Mouse (Mus musculus) heart, embryonic 11.5 days (tissue): ENCODE results near the gene Shroom3. TPM values are rescaled to one million over a fixed set of nuclear protein-coding genes. Genes with fewer than 3 reads are reported as not detected.

Experiments
- ATAC-seq: fragments of 200-750 bp; cut with Nextera tagmentation; replicated peaks from 2 replicates; pipeline ENCODE4 v1.8.0; 2017; ENCODE audit warnings: moderate library complexity; ENCODE audit not compliant: insufficient number of reproducible peaks, low FRiP score, low TSS enrichment
- H3K27ac ChIP-seq: fragments of 300-500 bp; sonication (generic); 2 replicates; pipeline ENCODE4 v1.5.1; 2014; ENCODE audit warnings: mild to moderate bottlenecking, low read depth, low read length
- H3K27me3 ChIP-seq: fragments of 300-500 bp; sonication (generic); 2 replicates; pipeline ENCODE4 v1.6.1; 2014; ENCODE audit warnings: mild to moderate bottlenecking, low read length, mixed read lengths; ENCODE audit not compliant: control insufficient read depth, insufficient read depth
- H3K36me3 ChIP-seq: fragments of 300-500 bp; sonication (generic); 2 replicates; pipeline ENCODE4 v1.6.1; 2014; ENCODE audit warnings: mild to moderate bottlenecking, low read length, moderate library complexity, mixed read lengths; ENCODE audit not compliant: control insufficient read depth, insufficient read depth
- H3K4me1 ChIP-seq: fragments of 300-500 bp; sonication (generic); 2 replicates; pipeline ENCODE4 v1.6.1; 2014; ENCODE audit warnings: low read length; ENCODE audit not compliant: control insufficient read depth, insufficient read depth
- H3K4me2 ChIP-seq: fragments of 300-500 bp; sonication (generic); 2 replicates; pipeline ENCODE4 v1.6.1; 2014; ENCODE audit warnings: mild to moderate bottlenecking, moderate library complexity
- H3K4me3 ChIP-seq: fragments of 300-500 bp; sonication (generic); 2 replicates; pipeline ENCODE4 v1.5.1; 2014; ENCODE audit warnings: low read depth, low read length
- H3K9ac ChIP-seq: fragments of 300-500 bp; sonication (generic); 2 replicates; pipeline ENCODE4 v1.6.1; 2014; ENCODE audit warnings: mild to moderate bottlenecking, low read depth, low read length, moderate library complexity
- H3K9me3 ChIP-seq: fragments of 300-500 bp; sonication (generic); replicated peaks from 2 replicates; pipeline ENCODE4 v1.6.1; 2016; ENCODE audit warnings: low read length; ENCODE audit not compliant: control insufficient read depth
- WGBS: fragments of 180-500 bp; shearing (Covaris S2); extraction: QIAGEN DNeasy Blood & Tissue Kit; methylation state at CpG from one replicate; pipeline ENCODE4 v1.1.7; 2014; ENCODE audit not compliant: insufficient replicate concordance; 5-methylcytosine and 5-hydroxymethylcytosine counted together
- polyA plus RNA-seq: library from polyadenylated mRNA; unstranded; fragments of >200 nt; fragmentation: Nextera tagmentation; extraction: Ambion mirVana; gene quantifications from 2 replicates; pipeline ENCODE4 v1.2.1, GENCODE M21; 2014

The Shroom3 gene
- polyA plus RNA-seq, 1 experiment from 2014 or later = 14.9 TPM

GRCm38 (mm10) chr5:92954827-92955475 is 271.7 kb downstream of the Shroom3 start:
- no peak overlapping the region for H3K4me3 ChIP-seq
- ATAC-seq = no peak
- H3K4me1 ChIP-seq = peaks cover 19% of the 10 kb centered on the region
- no peak overlapping the region for H3K9ac ChIP-seq
- 46% methylated on average over 6 of the region's 6 CpGs for WGBS
- no peaks in the 10 kb centered on the region for H3K27me3 ChIP-seq
- H3K9me3 ChIP-seq = no peaks in the 10 kb centered on the region
- H3K36me3 ChIP-seq = peaks cover 28% of the 10 kb centered on the region
- H3K27ac ChIP-seq = no peak overlapping the region
- no peak overlapping the region for H3K4me2 ChIP-seq

- ATAC-seq = no peak
- Histone ChIP-seq H3K27me3 (no peaks in the 10 kb centered on the region), H3K4me2 (peak overlapping the region; percentile 2), H3K27ac (peak overlapping the region; percentile 77), H3K36me3 (peaks cover 12% of the 10 kb centered on the region; the same call in 1 of the 2 replicates), H3K9me3 (no peaks in the 10 kb centered on the region), H3K4me1 (peaks cover 42% of the 10 kb centered on the region), H3K4me3 (no peak overlapping the region), H3K9ac (no peak overlapping the region)
- WGBS = 56% methylated on average over 10 of the region's 10 CpGs
Measured at GRCm38 (mm10) chr5:92959287-92959686, 276.1 kb downstream of the Shroom3 start.

GRCm38 (mm10) chr5:92959708-92960107 is 276.5 kb downstream of the Shroom3 start:
- H3K9ac ChIP-seq = 0 out of 2 replicates have a peak overlapping the region, but pooled peaks have one; percentile 2
- no peaks in the 10 kb centered on the region for H3K9me3 ChIP-seq
- H3K27ac ChIP-seq = peak overlapping the region; percentile 77
- H3K4me2 ChIP-seq = peak overlapping the region; percentile 2
- no peak for ATAC-seq
- H3K27me3 ChIP-seq = no peaks in the 10 kb centered on the region
- no peak overlapping the region for H3K4me3 ChIP-seq
- H3K4me1 ChIP-seq = peaks cover 42% of the 10 kb centered on the region
- WGBS = 51% methylated on average over 9 of the region's 9 CpGs
- peaks cover 16% of the 10 kb centered on the region; the same call in 1 of the 2 replicates for H3K36me3 ChIP-seq

GRCm38 (mm10) chr5:92961353-92961752 is 278.1 kb downstream of the Shroom3 start:
- Histone ChIP-seq H3K9ac (no peak overlapping the region), H3K4me1 (peaks cover 42% of the 10 kb centered on the region), H3K27ac (peak overlapping the region; percentile 67)

GRCm38 (mm10) chr5:92961770-92962231 is 278.6 kb downstream of the Shroom3 start:
- ATAC-seq = no peak
- H3K4me3 ChIP-seq = no peak overlapping the region
- no peak overlapping the region for H3K4me2 ChIP-seq
- no peaks in the 10 kb centered on the region for H3K9me3 ChIP-seq
- peaks cover 20% of the 10 kb centered on the region; the same call in 1 of the 2 replicates for H3K36me3 ChIP-seq
- peaks cover 42% of the 10 kb centered on the region for H3K4me1 ChIP-seq
- no peaks in the 10 kb centered on the region for H3K27me3 ChIP-seq
- WGBS = 49% methylated on average over 7 of the region's 7 CpGs
- no peak overlapping the region for H3K9ac ChIP-seq
- H3K27ac ChIP-seq = peak overlapping the region; percentile 67

More at GRCm38 (mm10) chr5:92961353-92961752, 278.1 kb downstream of the Shroom3 start:
- ATAC-seq = no peak
- Histone ChIP-seq H3K4me2 (no peak overlapping the region), H3K4me3 (no peak overlapping the region), H3K36me3 (peaks cover 20% of the 10 kb centered on the region; the same call in 1 of the 2 replicates), H3K27me3 (no peaks in the 10 kb centered on the region), H3K9me3 (no peaks in the 10 kb centered on the region)
- WGBS = 75% methylated on average over 11 of the region's 11 CpGs

GRCm38 (mm10) chr5:92964691-92965090 is 281.5 kb downstream of the Shroom3 start:
- ATAC-seq = no peak
- H3K27me3 ChIP-seq = no peaks in the 10 kb centered on the region
- no peak overlapping the region for H3K4me2 ChIP-seq
- H3K36me3 ChIP-seq = peaks cover 17% of the 10 kb centered on the region; the same call in 1 of the 2 replicates
- no peaks in the 10 kb centered on the region for H3K9me3 ChIP-seq
- H3K4me1 ChIP-seq = peaks cover 25% of the 10 kb centered on the region
- 73% methylated on average over 13 of the region's 13 CpGs for WGBS
- H3K27ac ChIP-seq = no peak overlapping the region
- no peak overlapping the region for H3K9ac ChIP-seq
- H3K4me3 ChIP-seq = no peak overlapping the region

GRCm38 (mm10) chr5:92967143-92967542 is 283.9 kb downstream of the Shroom3 start:
- peaks cover 3% of the 10 kb centered on the region for H3K4me1 ChIP-seq
- H3K9me3 ChIP-seq = no peaks in the 10 kb centered on the region
- H3K9ac ChIP-seq = no peak overlapping the region
- ATAC-seq = no peak
- H3K27ac ChIP-seq = no peak overlapping the region
- no peak overlapping the region for H3K4me2 ChIP-seq
- WGBS = 72% methylated on average over 9 of the region's 9 CpGs
- H3K4me3 ChIP-seq = no peak overlapping the region
- H3K27me3 ChIP-seq = no peaks in the 10 kb centered on the region
- H3K36me3 ChIP-seq = peaks cover 13% of the 10 kb centered on the region; the same call in 1 of the 2 replicates

GRCm38 (mm10) chr5:92967906-92968305 is 284.7 kb downstream of the Shroom3 start:
- H3K9me3 ChIP-seq = no peaks in the 10 kb centered on the region
- no peaks in the 10 kb centered on the region; the same call in 1 of the 2 replicates for H3K4me1 ChIP-seq
- H3K9ac ChIP-seq = no peak overlapping the region
- H3K27me3 ChIP-seq = no peaks in the 10 kb centered on the region
- H3K4me3 ChIP-seq = no peak overlapping the region
- no peak overlapping the region for H3K27ac ChIP-seq
- no peak for ATAC-seq
- H3K36me3 ChIP-seq = peaks cover 9% of the 10 kb centered on the region; the same call in 1 of the 2 replicates
- no peak overlapping the region for H3K4me2 ChIP-seq
- WGBS = 86% methylated on average over 3 of the region's 3 CpGs
